Mouse (Mus musculus): ENCODE measurements around the gene Manbal. TPM values are rescaled to one million over a fixed set of nuclear protein-coding genes. Genes with fewer than 3 reads are reported as not detected.

Manbal gene
- polyA plus RNA-seq, 1 experiment: 101 TPM

GRCm38 (mm10) chr2:157424126-157424903, 56.9 kb downstream of the Manbal start:
- Histone ChIP-seq H3K27me3 (ENCODE audit: control insufficient read depth, insufficient read depth, low read length) (no peaks in the 10 kb centered on the region), H3K4me1 (ENCODE audit: control insufficient read depth, insufficient read depth, low read length) (peaks cover 10% of the 10 kb centered on the region; the same call in 1 of the 2 replicates), H3K27ac (ENCODE audit: insufficient read depth, low read length) (no peak overlapping the region), H3K4me3 (replicated peaks; ENCODE audit: insufficient read depth, low read depth, low read length) (peak overlapping the region; percentile 86)
- DNase-seq: peak; percentile 58 to 73
- 2% methylated on average over 78 of the region's 98 CpGs for WGBS
- TF ChIP-seq POLR2A (IDR thresholded peaks at IDR 0.05; ENCODE audit: borderline replicate concordance, insufficient read depth, low read length): no peak
- TF ChIP-seq CTCF (IDR thresholded peaks at IDR 0.05; ENCODE audit: borderline replicate concordance, insufficient read depth, low read depth, low read length): no peak

- TF ChIP-seq POLR2A (IDR thresholded peaks at IDR 0.05; ENCODE audit: borderline replicate concordance, insufficient read depth, low read length) (no peak), CTCF (IDR thresholded peaks at IDR 0.05; ENCODE audit: borderline replicate concordance, insufficient read depth, low read depth, low read length) (no peak)
- H3K4me3 ChIP-seq (replicated peaks; ENCODE audit: insufficient read depth, low read depth, low read length): peak overlapping the region; percentile 66
- WGBS: 58% methylated on average over 16 of the region's 16 CpGs
- no peaks in the 10 kb centered on the region for H3K27me3 ChIP-seq (ENCODE audit: control insufficient read depth, insufficient read depth, low read length)
- peaks cover 10% of the 10 kb centered on the region; the same call in 1 of the 2 replicates for H3K4me1 ChIP-seq (ENCODE audit: control insufficient read depth, insufficient read depth, low read length)
- no peak for DNase-seq
- H3K27ac ChIP-seq (ENCODE audit: insufficient read depth, low read length): no peak overlapping the region
Measured at GRCm38 (mm10) chr2:157424904-157425642, 57.7 kb downstream of the Manbal start.

- no peak for DNase-seq
- 85% methylated on average over 6 of the region's 6 CpGs for WGBS
- peak overlapping the region; percentile 24 for H3K4me3 ChIP-seq (replicated peaks; ENCODE audit: insufficient read depth, low read depth, low read length)
- TF ChIP-seq CTCF (IDR thresholded peaks at IDR 0.05; ENCODE audit: borderline replicate concordance, insufficient read depth, low read depth, low read length) (no peak), POLR2A (IDR thresholded peaks at IDR 0.05; ENCODE audit: borderline replicate concordance, insufficient read depth, low read length) (no peak)
- no peaks in the 10 kb centered on the region for H3K27me3 ChIP-seq (ENCODE audit: control insufficient read depth, insufficient read depth, low read length)
- peaks cover 12% of the 10 kb centered on the region for H3K4me1 ChIP-seq (ENCODE audit: control insufficient read depth, insufficient read depth, low read length)
- H3K27ac ChIP-seq (ENCODE audit: insufficient read depth, low read length): no peak overlapping the region
Measured at GRCm38 (mm10) chr2:157425643-157425988, 58.2 kb downstream of the Manbal start.

GRCm38 (mm10) chr2:157426171-157426570, 58.8 kb downstream of the Manbal start:
- 89% methylated on average over 6 of the region's 6 CpGs for WGBS
- DNase-seq: no peak
- no peak overlapping the region for H3K27ac ChIP-seq (ENCODE audit: insufficient read depth, low read length)
- no peak overlapping the region for H3K4me3 ChIP-seq (replicated peaks; ENCODE audit: insufficient read depth, low read depth, low read length)
- TF ChIP-seq CTCF (IDR thresholded peaks at IDR 0.05; ENCODE audit: borderline replicate concordance, insufficient read depth, low read depth, low read length): no peak
- no peak for TF ChIP-seq POLR2A (IDR thresholded peaks at IDR 0.05; ENCODE audit: borderline replicate concordance, insufficient read depth, low read length)
- peaks cover 18% of the 10 kb centered on the region for H3K4me1 ChIP-seq (ENCODE audit: control insufficient read depth, insufficient read depth, low read length)
- no peaks in the 10 kb centered on the region for H3K27me3 ChIP-seq (ENCODE audit: control insufficient read depth, insufficient read depth, low read length)

GRCm38 (mm10) chr2:157427164-157427563, 59.8 kb downstream of the Manbal start:
- TF ChIP-seq POLR2A (IDR thresholded peaks at IDR 0.05; ENCODE audit: borderline replicate concordance, insufficient read depth, low read length): no peak
- TF ChIP-seq CTCF (IDR thresholded peaks at IDR 0.05; ENCODE audit: borderline replicate concordance, insufficient read depth, low read depth, low read length): no peak
- Histone ChIP-seq H3K4me3 (replicated peaks; ENCODE audit: insufficient read depth, low read depth, low read length) (no peak overlapping the region), H3K4me1 (ENCODE audit: control insufficient read depth, insufficient read depth, low read length) (peaks cover 27% of the 10 kb centered on the region), H3K27me3 (ENCODE audit: control insufficient read depth, insufficient read depth, low read length) (no peaks in the 10 kb centered on the region), H3K27ac (ENCODE audit: insufficient read depth, low read length) (no peak overlapping the region)
- WGBS: 19% methylated on average over 5 of the region's 5 CpGs
- DNase-seq: no peak

- Histone ChIP-seq H3K4me3 (replicated peaks; ENCODE audit: insufficient read depth, low read depth, low read length) (no peak overlapping the region), H3K27me3 (ENCODE audit: control insufficient read depth, insufficient read depth, low read length) (no peaks in the 10 kb centered on the region), H3K27ac (ENCODE audit: insufficient read depth, low read length) (no peak overlapping the region), H3K4me1 (ENCODE audit: control insufficient read depth, insufficient read depth, low read length) (peaks cover 27% of the 10 kb centered on the region)
- DNase-seq: no peak
- TF ChIP-seq CTCF (IDR thresholded peaks at IDR 0.05; ENCODE audit: borderline replicate concordance, insufficient read depth, low read depth, low read length): no peak
- no peak for TF ChIP-seq POLR2A (IDR thresholded peaks at IDR 0.05; ENCODE audit: borderline replicate concordance, insufficient read depth, low read length)
- WGBS: 90% methylated on average over 13 of the region's 13 CpGs
Measured at GRCm38 (mm10) chr2:157428351-157429139, 61.2 kb downstream of the Manbal start.

- TF ChIP-seq POLR2A (IDR thresholded peaks at IDR 0.05; ENCODE audit: borderline replicate concordance, insufficient read depth, low read length) (no peak), CTCF (IDR thresholded peaks at IDR 0.05; ENCODE audit: borderline replicate concordance, insufficient read depth, low read depth, low read length) (no peak)
- no peak for DNase-seq
- Histone ChIP-seq H3K4me1 (ENCODE audit: control insufficient read depth, insufficient read depth, low read length) (peaks cover 36% of the 10 kb centered on the region), H3K27me3 (ENCODE audit: control insufficient read depth, insufficient read depth, low read length) (no peaks in the 10 kb centered on the region), H3K27ac (ENCODE audit: insufficient read depth, low read length) (no peak overlapping the region), H3K4me3 (replicated peaks; ENCODE audit: insufficient read depth, low read depth, low read length) (no peak overlapping the region)
- 85% methylated on average over 7 of the region's 7 CpGs for WGBS
Measured at GRCm38 (mm10) chr2:157429735-157430134, 62.3 kb downstream of the Manbal start.

Measured in cerebellum, adult 2 months (tissue).